ENCODE assay signal across 10 mouse cellular contexts in genomic region chr9:41083386-41084055, GRCm38 (mm10).
DNase-seq lines count a peak whose midpoint lies in the region; ATAC-seq and TF ChIP-seq lines count a peak whose summit lies in the region.
"Had no signal": no experiment of that assay in that cellular context is flagged by ENCODE, and none has a peak within 500 bp of the region (broad histone marks: within the 10 kb centered on the region; RNA-seq: fewer than 3 reads in every experiment).

No protein-coding gene starts in this region.

- no peak for TF ChIP-seq CTCF in liver, postnatal 0 days (IDR thresholded peaks at IDR 0.05; ENCODE audit: low read depth)

- H3K4me2 ChIP-seq in heart, embryonic 13.5 days = no peak overlapping the region; the same call in 1 of the 2 replicates
- H3K4me2 ChIP-seq in liver, embryonic 12.5 days = peak overlapping the region; percentile 26; the same call in 1 of the 2 replicates
- H3K4me2 ChIP-seq in liver, postnatal 0 days (ENCODE audit: low read depth, low read length) = no peak overlapping the region
- H3K4me2 ChIP-seq: forebrain, embryonic 13.5 days; midbrain, embryonic 11.5 days had no signal

- H3K9ac ChIP-seq in heart, embryonic 13.5 days = peak overlapping the region; percentile 11; the same call in 1 of the 2 replicates
- no peak overlapping the region for H3K9ac ChIP-seq in liver, embryonic 12.5 days
- H3K9ac ChIP-seq in liver, postnatal 0 days (replicated peaks) = no peak overlapping the region
- H3K9ac ChIP-seq: forebrain, embryonic 13.5 days had no signal

- intact Hi-C loops in left cerebral cortex, postnatal 10 days (cut with DNase I) = no loop called here

- no peak for TF ChIP-seq EP300 in liver, postnatal 0 days (IDR thresholded peaks at IDR 0.05; ENCODE audit: low read depth)

- WGBS in heart, embryonic 13.5 days = 81% methylated on average over 6 of the region's 6 CpGs
- 36% methylated on average over 6 of the region's 6 CpGs for WGBS in liver, embryonic 12.5 days (ENCODE audit: insufficient replicate concordance)
- 31% methylated on average over 6 of the region's 6 CpGs for WGBS in liver, postnatal 0 days (ENCODE audit: insufficient replicate concordance)
- WGBS in embryonic facial prominence, embryonic 10.5 days = 84% methylated on average over 6 of the region's 6 CpGs

- H3K4me1 ChIP-seq in heart, embryonic 13.5 days = peaks cover 76% of the 10 kb centered on the region
- H3K4me1 ChIP-seq in liver, embryonic 12.5 days = peaks cover 83% of the 10 kb centered on the region
- peaks cover 45% of the 10 kb centered on the region for H3K4me1 ChIP-seq in liver, postnatal 0 days (ENCODE audit: insufficient read depth)
- H3K4me1 ChIP-seq in embryonic facial prominence, embryonic 10.5 days = peaks cover 42% of the 10 kb centered on the region

- DNase-seq in heart, adult 11 months = no peak
- DNase-seq in liver, postnatal 0 days = no peak
- no peak for DNase-seq in embryonic facial prominence, embryonic 10.5 days (ENCODE audit: low spot score)
- peak; percentile 33 to 38 for DNase-seq in natural killer cell, adult 2 months (ENCODE audit: low spot score in 2 of 2)
- no peak for DNase-seq in ovary, postnatal 10 days (ENCODE audit: low spot score)
- no peak for DNase-seq in left cerebral cortex, postnatal 10 days (ENCODE audit: extremely low spot score in 1 of 2, low spot score in 2 of 2)

- H3K27me3 ChIP-seq in heart, embryonic 13.5 days (replicated peaks) = no peaks in the 10 kb centered on the region
- no peaks in the 10 kb centered on the region for H3K27me3 ChIP-seq in liver, embryonic 12.5 days (replicated peaks)
- no peaks in the 10 kb centered on the region for H3K27me3 ChIP-seq in liver, postnatal 0 days (ENCODE audit: insufficient read depth, low read length)
- H3K27me3 ChIP-seq in embryonic facial prominence, embryonic 10.5 days (replicated peaks; ENCODE audit: low read depth, poor library complexity, severe bottlenecking) = 0 out of 2 replicates have a peak, but pooled peaks cover 5% of the 10 kb centered on the region
- H3K27me3 ChIP-seq: forebrain, embryonic 13.5 days had no signal

- no peak for ATAC-seq in heart, embryonic 13.5 days (ENCODE audit: extremely low read depth, insufficient number of reproducible peaks, low FRiP score, low TSS enrichment)
- no peak for ATAC-seq in liver, embryonic 12.5 days
- ATAC-seq in liver, postnatal 0 days = no peak
- ATAC-seq: forebrain, embryonic 13.5 days had no signal

- H3K4me3 ChIP-seq in heart, embryonic 13.5 days = no peak overlapping the region
- H3K4me3 ChIP-seq in liver, embryonic 12.5 days = no peak overlapping the region
- no peak overlapping the region for H3K4me3 ChIP-seq in liver, postnatal 0 days (ENCODE audit: low read depth, low read length)
- H3K4me3 ChIP-seq in embryonic facial prominence, embryonic 10.5 days = no peak overlapping the region
- H3K4me3 ChIP-seq: forebrain, embryonic 13.5 days had no signal

- no peaks in the 10 kb centered on the region for H3K36me3 ChIP-seq in heart, embryonic 13.5 days
- no peaks in the 10 kb centered on the region for H3K36me3 ChIP-seq in liver, embryonic 12.5 days
- no peaks in the 10 kb centered on the region for H3K36me3 ChIP-seq in liver, postnatal 0 days (replicated peaks; ENCODE audit: insufficient read depth, low read length)
- no peaks in the 10 kb centered on the region for H3K36me3 ChIP-seq in embryonic facial prominence, embryonic 10.5 days (replicated peaks)

- H3K27ac ChIP-seq in heart, embryonic 13.5 days (replicated peaks) = peak overlapping the region; percentile 63
- peak overlapping the region; percentile 33; the same call in 1 of the 2 replicates for H3K27ac ChIP-seq in liver, embryonic 12.5 days
- H3K27ac ChIP-seq in liver, postnatal 0 days (ENCODE audit: low read depth) = no peak overlapping the region
- 0 out of 2 replicates have a peak overlapping the region, but pooled peaks have one; percentile 5 for H3K27ac ChIP-seq in embryonic facial prominence, embryonic 10.5 days (replicated peaks)
- H3K27ac ChIP-seq: forebrain, embryonic 13.5 days had no signal

- no peaks in the 10 kb centered on the region for H3K9me3 ChIP-seq in heart, embryonic 13.5 days
- no peaks in the 10 kb centered on the region for H3K9me3 ChIP-seq in liver, embryonic 12.5 days (replicated peaks)
- no peaks in the 10 kb centered on the region for H3K9me3 ChIP-seq in liver, postnatal 0 days (ENCODE audit: low read length)
- H3K9me3 ChIP-seq in embryonic facial prominence, embryonic 10.5 days = no peaks in the 10 kb centered on the region
- H3K9me3 ChIP-seq: forebrain, embryonic 13.5 days had no signal

Comparison
In these comparisons a context has a peak if more than half of its experiments do, and no peak if none do; other contexts are left out.
1. DNase-seq: peak in natural killer cell, adult 2 months (2 of 2); none in heart, adult 11 months (single experiment), liver, postnatal 0 days (single experiment), embryonic facial prominence, embryonic 10.5 days (single experiment), ovary, postnatal 10 days (single experiment) and left cerebral cortex, postnatal 10 days (0 of 2).